Mouse (Mus musculus): ENCODE measurements around the gene Abtb2. TPM values are rescaled to one million over a fixed set of nuclear protein-coding genes. Genes with fewer than 3 reads are reported as not detected.

Abtb2 gene
- polyA plus RNA-seq, 1 experiment from 2014 or later = 10.5 TPM

GRCm38 (mm10) chr2:103592591-103592929, 26.4 kb downstream of the Abtb2 start:
- Histone ChIP-seq H3K36me3 (replicated peaks; ENCODE audit: control insufficient read depth, insufficient read depth) (no peaks in the 10 kb centered on the region), H3K4me2 (replicated peaks) (no peak overlapping the region), H3K4me3 (replicated peaks; ENCODE audit: low read length) (no peak overlapping the region), H3K9me3 (ENCODE audit: control insufficient read depth, low read length) (no peaks in the 10 kb centered on the region), H3K4me1 (replicated peaks; ENCODE audit: control insufficient read depth, insufficient read depth, low read length) (peaks cover 9% of the 10 kb centered on the region), H3K27ac (peak overlapping the region; percentile 69), H3K9ac (no peak overlapping the region), H3K27me3 (ENCODE audit: control insufficient read depth, insufficient read depth, low read length) (no peaks in the 10 kb centered on the region)
- DNase-seq (ENCODE audit: low spot score) (no peak), ATAC-seq (ENCODE audit: low FRiP score) (peak; percentile 21; the same call in 1 of the 2 replicates)
- WGBS = 79% methylated on average over 3 of the region's 3 CpGs

GRCm38 (mm10) chr2:103594592-103595011, 28.5 kb downstream of the Abtb2 start:
- H3K9me3 ChIP-seq (ENCODE audit: control insufficient read depth, low read length) = no peaks in the 10 kb centered on the region
- WGBS = 77% methylated on average over 6 of the region's 6 CpGs
- DNase-seq (ENCODE audit: low spot score) = no peak

GRCm38 (mm10) chr2:103595028-103595651, 29.0 kb downstream of the Abtb2 start:
- DNase-seq (ENCODE audit: low spot score) (no peak), ATAC-seq (ENCODE audit: low FRiP score) (no peak)
- no peaks in the 10 kb centered on the region for H3K9me3 ChIP-seq (ENCODE audit: control insufficient read depth, low read length)
- H3K9ac ChIP-seq = 0 out of 2 replicates have a peak overlapping the region, but pooled peaks have one; percentile 9
- WGBS = 71% methylated on average over 5 of the region's 5 CpGs
- H3K4me3 ChIP-seq (replicated peaks; ENCODE audit: low read length) = no peak overlapping the region
- H3K4me1 ChIP-seq (replicated peaks; ENCODE audit: control insufficient read depth, insufficient read depth, low read length) = peaks cover 15% of the 10 kb centered on the region
- no peaks in the 10 kb centered on the region for H3K27me3 ChIP-seq (ENCODE audit: control insufficient read depth, insufficient read depth, low read length)
- H3K36me3 ChIP-seq (replicated peaks; ENCODE audit: control insufficient read depth, insufficient read depth) = no peaks in the 10 kb centered on the region
- H3K4me2 ChIP-seq (replicated peaks) = no peak overlapping the region
- H3K27ac ChIP-seq = no peak overlapping the region

More at GRCm38 (mm10) chr2:103594592-103595011, 28.5 kb downstream of the Abtb2 start:
- ATAC-seq (ENCODE audit: low FRiP score) = no peak
- no peak overlapping the region for H3K27ac ChIP-seq
- no peak overlapping the region for H3K4me2 ChIP-seq (replicated peaks)
- no peaks in the 10 kb centered on the region for H3K36me3 ChIP-seq (replicated peaks; ENCODE audit: control insufficient read depth, insufficient read depth)
- H3K9ac ChIP-seq = 0 out of 2 replicates have a peak overlapping the region, but pooled peaks have one; percentile 9
- H3K4me1 ChIP-seq (replicated peaks; ENCODE audit: control insufficient read depth, insufficient read depth, low read length) = peaks cover 10% of the 10 kb centered on the region
- no peak overlapping the region for H3K4me3 ChIP-seq (replicated peaks; ENCODE audit: low read length)
- H3K27me3 ChIP-seq (ENCODE audit: control insufficient read depth, insufficient read depth, low read length) = no peaks in the 10 kb centered on the region

- no peak overlapping the region for H3K4me3 ChIP-seq (replicated peaks; ENCODE audit: low read length)
- ATAC-seq (ENCODE audit: low FRiP score) (no peak), DNase-seq (ENCODE audit: low spot score) (no peak)
- no peaks in the 10 kb centered on the region for H3K9me3 ChIP-seq (ENCODE audit: control insufficient read depth, low read length)
- 87% methylated on average over 1 of the region's 1 CpGs for WGBS
- no peaks in the 10 kb centered on the region for H3K27me3 ChIP-seq (ENCODE audit: control insufficient read depth, insufficient read depth, low read length)
- no peaks in the 10 kb centered on the region for H3K36me3 ChIP-seq (replicated peaks; ENCODE audit: control insufficient read depth, insufficient read depth)
- H3K9ac ChIP-seq = no peak overlapping the region
- H3K4me2 ChIP-seq (replicated peaks) = no peak overlapping the region
- peaks cover 19% of the 10 kb centered on the region for H3K4me1 ChIP-seq (replicated peaks; ENCODE audit: control insufficient read depth, insufficient read depth, low read length)
- no peak overlapping the region for H3K27ac ChIP-seq
These were observed 33.2 kb downstream of the Abtb2 start for GRCm38 (mm10) chr2:103599296-103599695.

- Histone ChIP-seq H3K9me3 (ENCODE audit: control insufficient read depth, low read length) (no peaks in the 10 kb centered on the region), H3K27me3 (ENCODE audit: control insufficient read depth, insufficient read depth, low read length) (no peaks in the 10 kb centered on the region), H3K27ac (0 out of 2 replicates have a peak overlapping the region, but pooled peaks have one; percentile 16), H3K4me3 (replicated peaks; ENCODE audit: low read length) (no peak overlapping the region), H3K4me1 (replicated peaks; ENCODE audit: control insufficient read depth, insufficient read depth, low read length) (peaks cover 15% of the 10 kb centered on the region), H3K4me2 (replicated peaks) (no peak overlapping the region), H3K36me3 (replicated peaks; ENCODE audit: control insufficient read depth, insufficient read depth) (no peaks in the 10 kb centered on the region), H3K9ac (0 out of 2 replicates have a peak overlapping the region, but pooled peaks have one; percentile 6)
- ATAC-seq (ENCODE audit: low FRiP score) = peak; percentile 74
- 38% methylated on average over 8 of the region's 8 CpGs for WGBS
- peak; percentile 45 for DNase-seq (ENCODE audit: low spot score)
These were observed 34.2 kb downstream of the Abtb2 start for GRCm38 (mm10) chr2:103600165-103600891.

- ATAC-seq (ENCODE audit: low FRiP score) (no peak), DNase-seq (ENCODE audit: low spot score) (no peak)
- peaks cover 15% of the 10 kb centered on the region for H3K4me1 ChIP-seq (replicated peaks; ENCODE audit: control insufficient read depth, insufficient read depth, low read length)
- no peaks in the 10 kb centered on the region for H3K9me3 ChIP-seq (ENCODE audit: control insufficient read depth, low read length)
- WGBS = 82% methylated on average over 1 of the region's 1 CpGs
- no peak overlapping the region for H3K4me3 ChIP-seq (replicated peaks; ENCODE audit: low read length)
- H3K27me3 ChIP-seq (ENCODE audit: control insufficient read depth, insufficient read depth, low read length) = no peaks in the 10 kb centered on the region
- no peaks in the 10 kb centered on the region for H3K36me3 ChIP-seq (replicated peaks; ENCODE audit: control insufficient read depth, insufficient read depth)
- H3K27ac ChIP-seq = no peak overlapping the region
- H3K9ac ChIP-seq = no peak overlapping the region
- no peak overlapping the region for H3K4me2 ChIP-seq (replicated peaks)
These were observed 35.0 kb downstream of the Abtb2 start for GRCm38 (mm10) chr2:103601126-103601525.

- no peak overlapping the region for H3K4me3 ChIP-seq (replicated peaks; ENCODE audit: low read length)
- no peak overlapping the region for H3K9ac ChIP-seq
- H3K4me1 ChIP-seq (replicated peaks; ENCODE audit: control insufficient read depth, insufficient read depth, low read length) = peaks cover 15% of the 10 kb centered on the region
- no peaks in the 10 kb centered on the region for H3K36me3 ChIP-seq (replicated peaks; ENCODE audit: control insufficient read depth, insufficient read depth)
- 71% methylated on average over 1 of the region's 1 CpGs for WGBS
- no peak overlapping the region for H3K27ac ChIP-seq
- DNase-seq (ENCODE audit: low spot score) = no peak
- no peak for ATAC-seq (ENCODE audit: low FRiP score)
- H3K9me3 ChIP-seq (ENCODE audit: control insufficient read depth, low read length) = no peaks in the 10 kb centered on the region
- H3K27me3 ChIP-seq (ENCODE audit: control insufficient read depth, insufficient read depth, low read length) = no peaks in the 10 kb centered on the region
- no peak overlapping the region for H3K4me2 ChIP-seq (replicated peaks)
These were observed 35.4 kb downstream of the Abtb2 start for GRCm38 (mm10) chr2:103601531-103601930.

GRCm38 (mm10) chr2:103603209-103603608, 37.1 kb downstream of the Abtb2 start:
- DNase-seq (ENCODE audit: low spot score) (no peak), ATAC-seq (ENCODE audit: low FRiP score) (no peak)
- H3K4me2 ChIP-seq (replicated peaks) = no peak overlapping the region
- no peak overlapping the region for H3K4me3 ChIP-seq (replicated peaks; ENCODE audit: low read length)
- peaks cover 15% of the 10 kb centered on the region for H3K4me1 ChIP-seq (replicated peaks; ENCODE audit: control insufficient read depth, insufficient read depth, low read length)
- no peak overlapping the region for H3K9ac ChIP-seq
- 91% methylated on average over 3 of the region's 3 CpGs for WGBS
- no peaks in the 10 kb centered on the region for H3K36me3 ChIP-seq (replicated peaks; ENCODE audit: control insufficient read depth, insufficient read depth)
- no peak overlapping the region for H3K27ac ChIP-seq
- H3K9me3 ChIP-seq (ENCODE audit: control insufficient read depth, low read length) = no peaks in the 10 kb centered on the region
- H3K27me3 ChIP-seq (ENCODE audit: control insufficient read depth, insufficient read depth, low read length) = no peaks in the 10 kb centered on the region

GRCm38 (mm10) chr2:103603869-103604268, 37.8 kb downstream of the Abtb2 start:
- no peak overlapping the region for H3K27ac ChIP-seq
- H3K36me3 ChIP-seq (replicated peaks; ENCODE audit: control insufficient read depth, insufficient read depth) = no peaks in the 10 kb centered on the region
- no peaks in the 10 kb centered on the region for H3K9me3 ChIP-seq (ENCODE audit: control insufficient read depth, low read length)
- H3K4me1 ChIP-seq (replicated peaks; ENCODE audit: control insufficient read depth, insufficient read depth, low read length) = peaks cover 15% of the 10 kb centered on the region
- no peak overlapping the region for H3K4me3 ChIP-seq (replicated peaks; ENCODE audit: low read length)
- no peak; the same call in 1 of the 2 replicates for ATAC-seq (ENCODE audit: low FRiP score)
- no peak overlapping the region for H3K4me2 ChIP-seq (replicated peaks)
- no peak overlapping the region for H3K9ac ChIP-seq
- DNase-seq (ENCODE audit: low spot score) = no peak
- WGBS = 59% methylated on average over 1 of the region's 1 CpGs
- H3K27me3 ChIP-seq (ENCODE audit: control insufficient read depth, insufficient read depth, low read length) = no peaks in the 10 kb centered on the region
